Mouse (Mus musculus) skeletal muscle tissue, postnatal 0 days (tissue): ENCODE measurements around the gene Gm10118. TPM values are rescaled to one million over a fixed set of nuclear protein-coding genes. Genes with fewer than 3 reads are reported as not detected.

Experiments used
- polyA plus RNA-seq: library from polyadenylated mRNA; unstranded; fragments of >200 nt; fragmentation: Nextera tagmentation; extraction: Ambion mirVana; gene quantifications from 2 replicates; pipeline ENCODE4 v1.2.1, GENCODE M21; 2015

The Gm10118 gene
- polyA plus RNA-seq: 0.38 and 0.49 TPM in 2 replicates

DNA sequence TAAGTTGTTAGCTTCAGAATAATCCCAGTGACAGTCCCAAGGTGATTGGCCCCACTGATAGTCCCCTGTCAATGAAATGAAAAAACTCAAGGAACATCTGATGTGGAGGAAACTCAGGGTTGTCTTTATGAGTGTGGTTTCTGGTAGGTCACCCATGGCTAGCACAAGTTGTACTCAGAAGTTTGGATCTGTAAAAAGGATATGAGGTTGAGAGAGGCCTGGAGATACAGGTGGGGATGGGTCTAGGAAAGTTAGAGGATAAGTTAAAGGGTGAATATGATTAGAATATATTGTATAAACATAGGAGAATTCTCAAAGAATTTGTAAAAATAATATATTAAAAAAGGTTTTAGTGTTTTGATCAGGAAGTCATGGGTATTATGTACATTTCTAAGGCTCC, at the start of gene Gm10118:
TSS of gene Gm10118 (minus strand) at position 101 of the 400 bp plus-strand sequence.

Other genes starting within 250 kb of the Gm10118 start
- 1.5 and 1.7 TPM in 2 replicates for gene Lrrtm3, start 162.8 kb upstream of the Gm10118 start, polyA plus RNA-seq